Mouse (Mus musculus) myocyte (in vitro differentiated cells): ENCODE results near the gene Cblc.

Experiments used
- MAX ChIP-seq: IDR thresholded peaks from one replicate; pipeline ENCODE4 v1.6.1; 2011; ENCODE audit warnings: low read depth, mild to moderate bottlenecking, control low read depth
- POLR2A ChIP-seq: IDR thresholded peaks from one replicate; pipeline ENCODE4 v1.6.1; 2011; ENCODE audit warnings: low read depth, mild to moderate bottlenecking, control low read depth, moderate library complexity; ENCODE audit not compliant: insufficient read length
- POLR2AphosphoS2 ChIP-seq: IDR thresholded peaks from one replicate; pipeline ENCODE4 v1.6.1; 2011; ENCODE audit warnings: low read depth, control low read depth; ENCODE audit not compliant: insufficient read length
- TCF3 ChIP-seq: IDR thresholded peaks from one replicate; pipeline ENCODE4 v1.6.1; 2011; ENCODE audit warnings: low read depth, control low read depth; ENCODE audit not compliant: insufficient read length

- TF ChIP-seq POLR2AphosphoS2 (no peak), MAX (no peak), POLR2A (no peak), TCF3 (no peak)
These were observed 28.4 kb downstream of the Cblc start for GRCm38 (mm10) chr7:19768251-19768650.
